In genomic region chr1:41431127-41431690, GRCm38 (mm10) we compare ENCODE assay signal across 14 mouse cellular contexts.
DNase-seq lines count a peak whose midpoint lies in the region; ATAC-seq and TF ChIP-seq lines count a peak whose summit lies in the region.
"Had no signal": no experiment of that assay in that cellular context is flagged by ENCODE, and none has a peak within 500 bp of the region (broad histone marks: within the 10 kb centered on the region; RNA-seq: fewer than 3 reads in every experiment).

No protein-coding gene starts in this region.

- no peak overlapping the region for H3K4me2 ChIP-seq in kidney, embryonic 16.5 days (replicated peaks; ENCODE audit: low read depth, low read length)
- peak overlapping the region; percentile 16; the same call in 1 of the 2 replicates for H3K4me2 ChIP-seq in heart, embryonic 11.5 days
- H3K4me2 ChIP-seq: limb, embryonic 13.5 days had no signal

- H3K9me3 ChIP-seq in kidney, embryonic 16.5 days (ENCODE audit: low read length): no peaks in the 10 kb centered on the region
- H3K9me3 ChIP-seq in heart, embryonic 11.5 days (replicated peaks; ENCODE audit: control insufficient read depth, low read length): no peaks in the 10 kb centered on the region
- H3K9me3 ChIP-seq in limb, embryonic 10.5 days (replicated peaks): no peaks in the 10 kb centered on the region
- H3K9me3 ChIP-seq: limb, embryonic 13.5 days had no signal

- no peak for TF ChIP-seq POLR2A in brain, embryonic 14.5 days (IDR thresholded peaks at IDR 0.05; ENCODE audit: borderline replicate concordance, extremely low read depth, insufficient read depth, insufficient read length, poor library complexity, severe bottlenecking)
- no peak for TF ChIP-seq POLR2A in kidney, adult 2 months (IDR thresholded peaks at IDR 0.05; ENCODE audit: low read depth, low read length)

- peak; percentile 11 for DNase-seq in kidney, postnatal 10 days
- peak; percentile 96 for DNase-seq in brain, embryonic 14.5 days (ENCODE audit: low read depth)
- DNase-seq in mesoderm, embryonic 11.5 days (ENCODE audit: low read depth, low spot score): peak; percentile 12
- DNase-seq in limb, embryonic 10.5 days (ENCODE audit: low spot score): no peak
- DNase-seq in kidney, adult 2 months: no peak
- DNase-seq in gastrocnemius, adult 8-10 months (ENCODE audit: low spot score in 2 of 2): no peak
- DNase-seq: adrenal gland, postnatal 36 days; gastrocnemius, postnatal 25 days; kidney, postnatal 25 days; right cerebral cortex, postnatal 14 days had no signal

- 0 out of 2 replicates have a peak, but pooled peaks cover 3% of the 10 kb centered on the region for H3K4me1 ChIP-seq in kidney, embryonic 16.5 days (ENCODE audit: insufficient read depth, low read length)
- no peaks in the 10 kb centered on the region for H3K4me1 ChIP-seq in heart, embryonic 11.5 days (ENCODE audit: control insufficient read depth, insufficient read depth, low read length)
- no peaks in the 10 kb centered on the region for H3K4me1 ChIP-seq in limb, embryonic 10.5 days
- no peaks in the 10 kb centered on the region for H3K4me1 ChIP-seq in kidney, adult 2 months (ENCODE audit: control insufficient read depth, insufficient read depth, low read length)
- H3K4me1 ChIP-seq: limb, embryonic 13.5 days; megakaryocyte, embryonic 14.5 days had no signal

- no peaks in the 10 kb centered on the region for H3K27me3 ChIP-seq in kidney, embryonic 16.5 days (ENCODE audit: insufficient read depth, low read length)
- H3K27me3 ChIP-seq in heart, embryonic 11.5 days (ENCODE audit: control insufficient read depth, insufficient read depth, low read length): no peaks in the 10 kb centered on the region
- no peaks in the 10 kb centered on the region for H3K27me3 ChIP-seq in limb, embryonic 10.5 days (ENCODE audit: low read depth, poor library complexity, severe bottlenecking)
- H3K27me3 ChIP-seq in kidney, adult 2 months (replicated peaks; ENCODE audit: control insufficient read depth, insufficient read depth, low read length): no peaks in the 10 kb centered on the region
- H3K27me3 ChIP-seq: limb, embryonic 13.5 days; megakaryocyte, embryonic 14.5 days had no signal

- no peak overlapping the region for H3K4me3 ChIP-seq in kidney, embryonic 16.5 days (ENCODE audit: low read length)
- no peak overlapping the region for H3K4me3 ChIP-seq in heart, embryonic 11.5 days (ENCODE audit: low read depth, low read length)
- H3K4me3 ChIP-seq in limb, embryonic 10.5 days: no peak overlapping the region
- H3K4me3 ChIP-seq in kidney, adult 2 months (ENCODE audit: insufficient read depth, low read depth, low read length): no peak overlapping the region
- H3K4me3 ChIP-seq: limb, embryonic 13.5 days; megakaryocyte, embryonic 14.5 days had no signal

- H3K9ac ChIP-seq in kidney, embryonic 16.5 days (replicated peaks; ENCODE audit: low read length): no peak overlapping the region
- no peak overlapping the region for H3K9ac ChIP-seq in heart, embryonic 11.5 days (ENCODE audit: low read depth, low read length)
- H3K9ac ChIP-seq: limb, embryonic 13.5 days had no signal

- H3K27ac ChIP-seq in kidney, embryonic 16.5 days (ENCODE audit: low read length): no peak overlapping the region
- no peak overlapping the region for H3K27ac ChIP-seq in heart, embryonic 11.5 days (ENCODE audit: low read depth, low read length)
- H3K27ac ChIP-seq in limb, embryonic 10.5 days: no peak overlapping the region
- no peak overlapping the region for H3K27ac ChIP-seq in kidney, adult 2 months (ENCODE audit: insufficient read depth, low read depth, low read length)
- H3K27ac ChIP-seq: limb, embryonic 13.5 days had no signal

- no peak for TF ChIP-seq CTCF in brain, embryonic 14.5 days (IDR thresholded peaks at IDR 0.05; ENCODE audit: borderline replicate concordance, extremely low read depth, insufficient read depth, insufficient read length)
- TF ChIP-seq CTCF in kidney, adult 2 months (conservative IDR thresholded peaks at IDR 0.05; ENCODE audit: insufficient read depth, insufficient read length, low read depth, low read length): no peak

- 39% methylated on average over 7 of the region's 7 CpGs for WGBS in kidney, embryonic 16.5 days
- WGBS in heart, embryonic 11.5 days (ENCODE audit: insufficient replicate concordance): 46% methylated on average over 7 of the region's 7 CpGs
- 72% methylated on average over 7 of the region's 7 CpGs for WGBS in limb, embryonic 10.5 days
- 35% methylated on average over 7 of the region's 7 CpGs for WGBS in kidney, adult 2 months

- ATAC-seq in kidney, embryonic 16.5 days (ENCODE audit: low FRiP score, low TSS enrichment): no peak
- ATAC-seq in heart, embryonic 11.5 days (replicated peaks; ENCODE audit: insufficient number of reproducible peaks, low FRiP score, low TSS enrichment): no peak

- no peaks in the 10 kb centered on the region for H3K36me3 ChIP-seq in kidney, embryonic 16.5 days (ENCODE audit: insufficient read depth, low read length)
- H3K36me3 ChIP-seq in heart, embryonic 11.5 days (ENCODE audit: control insufficient read depth, insufficient read depth, low read length): no peaks in the 10 kb centered on the region
- no peaks in the 10 kb centered on the region for H3K36me3 ChIP-seq in limb, embryonic 10.5 days
- no peaks in the 10 kb centered on the region for H3K36me3 ChIP-seq in kidney, adult 2 months (ENCODE audit: control insufficient read depth, insufficient read depth, low read length)
- H3K36me3 ChIP-seq: limb, embryonic 13.5 days had no signal

Comparison
In these comparisons a context has a peak if more than half of its experiments do, and no peak if none do; other contexts are left out.
1. DNase-seq: peak in kidney, postnatal 10 days (single experiment), brain, embryonic 14.5 days (single experiment) and mesoderm, embryonic 11.5 days (single experiment); none in limb, embryonic 10.5 days (single experiment), kidney, adult 2 months (single experiment) and gastrocnemius, adult 8-10 months (0 of 2).